Mouse (Mus musculus) thymus, adult 2 months (tissue): ENCODE measurements around the gene Gmcl1.

Source experiments
- CTCF ChIP-seq: fragments of 200-500 bp; IDR thresholded peaks from 2 replicates; pipeline ENCODE4 v1.5.1; 2012; ENCODE audit warnings: mild to moderate bottlenecking, control low read depth, low read length, moderate library complexity, borderline replicate concordance; ENCODE audit not compliant: control insufficient read depth, poor library complexity, insufficient read depth; ENCODE audit errors: extremely low read depth
- POLR2A ChIP-seq: fragments of 200-500 bp; IDR thresholded peaks from 2 replicates; pipeline ENCODE4 v1.6.1; 2012; ENCODE audit warnings: mild to moderate bottlenecking, low read length, control low read depth, moderate library complexity; ENCODE audit not compliant: control insufficient read depth, poor library complexity, insufficient read depth; ENCODE audit errors: extremely low read depth

GRCm38 (mm10) chr6:86669240-86669727, 63.9 kb downstream of the Gmcl1 start:
- TF ChIP-seq CTCF (peak; percentile 33; the same call in 1 of the 2 replicates), POLR2A (peak; percentile 47)
